Mouse (Mus musculus) left cerebral cortex, postnatal 14 days (tissue): ENCODE results near the gene Gm20388. TPM values are rescaled to one million over a fixed set of nuclear protein-coding genes. Genes with fewer than 3 reads are reported as not detected.
A peak's percentile ranks its signal among the peaks of the same experiment; 100 is the strongest.

Experiments used
- DNase-seq, 2 experiments: peaks; one replicate each; pipeline ENCODE4 v3.0.0; 2021 to 2022; ENCODE audit warnings: low spot score in 2 of 2, mixed read lengths in 1 of 2
- intact Hi-C: fragments of 180-260 bp; cut with DNase I; formaldehyde crosslinking; loops from one replicate; pipeline ENCODE4 v1.15.1; 2025
- total RNA-seq, 2 experiments: library from RNA; stranded (reverse); gene quantifications; 2 replicates each; pipeline ENCODE4 v1.2.3; 2021

Gm20388 gene
- total RNA-seq, 2 experiments from 2014 or later = 2.8 to 7.3 TPM

DNA sequence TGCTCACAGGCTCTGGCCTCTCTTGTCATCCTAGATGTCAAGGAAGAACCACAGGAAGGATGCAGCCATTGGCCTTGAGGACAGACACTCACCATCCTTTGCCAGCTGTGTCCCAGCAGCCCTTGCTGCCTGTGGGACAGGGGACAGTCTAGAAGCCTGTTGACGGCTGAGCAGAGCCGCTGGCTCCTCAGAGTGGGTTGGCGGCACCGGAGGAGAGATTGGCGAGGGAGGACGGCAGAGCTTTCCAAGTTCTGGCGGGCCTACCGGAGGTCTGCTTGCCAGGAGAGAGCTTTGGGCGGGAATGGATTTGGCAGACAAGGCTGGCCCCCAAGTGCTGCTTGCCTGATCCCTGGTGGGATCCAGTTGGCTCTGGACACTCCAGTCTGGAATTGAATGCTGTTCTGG, 483.2 kb downstream of the Gm20388 start:
- intact Hi-C loops = no loop called here

GRCm38 (mm10) chr8:120395892-120396291, 485.3 kb downstream of the Gm20388 start:
- intact Hi-C loops = no loop called here

More for the DNA sequence above, 483.2 kb downstream of the Gm20388 start:
- DNase-seq = peak; percentile 30 to 50

DNA sequence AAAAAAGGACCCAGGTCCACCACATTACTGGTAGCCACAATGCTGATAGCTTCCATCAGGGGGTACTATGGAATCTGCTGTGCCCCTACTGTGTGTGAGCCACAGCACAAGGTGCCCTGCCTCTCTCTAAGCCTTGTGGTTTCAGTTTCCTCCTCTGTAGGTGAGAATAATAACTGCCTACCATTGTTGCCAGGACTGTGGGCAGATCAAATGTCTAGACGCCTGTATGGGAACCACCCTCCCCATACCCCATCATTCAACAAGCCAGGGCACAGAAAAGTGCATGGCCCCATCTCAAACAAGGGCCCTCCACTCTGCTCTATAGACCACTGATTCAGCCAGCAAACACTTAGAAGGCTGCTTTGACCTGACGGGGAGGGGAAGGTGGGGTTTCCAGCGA, 486.1 kb downstream of the Gm20388 start:
- intact Hi-C loops = no loop called here

More at GRCm38 (mm10) chr8:120395892-120396291, 485.3 kb downstream of the Gm20388 start:
- DNase-seq = no peak

GRCm38 (mm10) chr8:120397444-120398411, 487.1 kb downstream of the Gm20388 start:
- peak in 1 of 2 experiments; percentile 41 for DNase-seq

More for the DNA sequence above, 486.1 kb downstream of the Gm20388 start:
- DNase-seq = no peak

GRCm38 (mm10) chr8:120399212-120399934, 488.7 kb downstream of the Gm20388 start:
- DNase-seq = peak in 1 of 2 experiments; percentile 37
- intact Hi-C loops = no loop called here

More at GRCm38 (mm10) chr8:120397444-120398411, 487.1 kb downstream of the Gm20388 start:
- intact Hi-C loops = no loop called here

- intact Hi-C loops = no loop called here
- DNase-seq = no peak
Measured at GRCm38 (mm10) chr8:120401216-120401615, 490.6 kb downstream of the Gm20388 start.

DNA sequence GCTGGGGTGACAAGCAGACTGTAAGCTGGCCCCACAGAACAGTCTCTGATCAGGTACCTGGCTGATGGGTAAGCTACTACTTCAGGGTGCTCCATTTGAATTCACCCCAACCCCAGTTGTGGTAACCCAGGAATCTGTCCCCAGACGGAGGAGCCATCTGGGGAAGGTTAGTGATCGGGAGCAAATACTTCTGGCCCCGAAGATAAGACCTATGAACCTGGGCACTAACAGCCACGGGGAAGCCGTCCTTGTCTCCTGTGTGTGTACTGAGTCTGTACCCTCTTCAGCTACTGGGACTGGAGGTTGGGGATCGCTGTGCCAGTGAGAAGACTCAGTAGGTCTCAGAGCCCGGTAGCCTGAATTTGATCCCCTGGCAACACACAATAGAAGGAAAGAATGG, 491.1 kb downstream of the Gm20388 start:
- no peak for DNase-seq
- intact Hi-C loops = no loop called here

DNA sequence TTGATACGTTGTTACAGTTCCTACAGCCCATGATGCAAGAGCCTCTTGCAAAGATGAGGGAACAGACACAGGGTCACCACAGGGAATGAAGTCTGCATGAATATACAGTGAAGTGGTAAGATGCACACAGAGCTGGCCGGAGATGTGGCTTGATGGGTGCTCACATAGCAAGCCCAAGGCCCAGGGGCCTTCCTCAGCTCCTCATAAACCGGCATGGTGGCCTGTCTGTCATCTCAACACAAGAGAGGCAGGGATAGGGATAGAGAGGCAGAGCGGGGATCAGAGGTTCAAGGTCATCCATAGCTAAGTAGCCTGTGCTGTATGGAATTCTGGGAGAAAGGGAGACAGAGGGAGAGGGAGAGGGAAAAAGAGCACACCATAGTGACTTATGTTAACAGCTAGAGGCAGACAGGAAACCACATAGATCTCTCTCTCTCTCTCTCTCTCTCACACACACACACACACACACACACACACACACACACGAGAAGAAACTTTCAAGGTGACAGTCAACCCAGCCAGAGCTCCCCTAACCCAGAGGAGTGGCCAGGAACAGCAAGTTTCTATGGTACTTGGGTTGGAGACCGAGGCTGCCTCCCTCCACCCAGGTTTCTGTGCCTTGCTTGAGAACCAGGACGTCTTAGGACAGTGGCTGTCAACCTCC, 493.1 kb downstream of the Gm20388 start:
- DNase-seq = no peak
- intact Hi-C loops = no loop called here

DNA sequence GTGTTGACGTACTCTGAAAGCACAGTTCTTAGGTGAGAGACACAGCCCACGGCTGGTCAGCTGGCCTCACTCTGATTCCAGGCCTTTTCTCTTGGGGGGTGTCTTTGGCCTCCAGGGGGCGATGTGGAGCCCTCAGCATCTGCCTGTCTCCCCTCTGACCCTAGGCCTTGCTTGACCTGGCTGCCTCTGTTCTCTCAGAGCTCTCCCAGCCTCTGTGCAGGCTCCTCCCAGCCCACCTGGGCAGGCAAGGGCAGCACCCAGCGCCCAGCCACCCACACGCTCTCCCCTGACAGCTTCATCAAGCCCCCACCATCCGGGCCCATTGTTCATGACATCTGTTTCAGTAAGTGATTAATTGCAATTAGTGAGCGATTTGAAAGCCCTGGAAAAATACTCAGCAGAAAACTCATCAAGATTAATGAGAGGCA, 494.0 kb downstream of the Gm20388 start:
- intact Hi-C loops = loop anchor here (5.0 kb wide), 1 partner anchor 128 kb away; no protein-coding TSS in a partner anchor

DNA sequence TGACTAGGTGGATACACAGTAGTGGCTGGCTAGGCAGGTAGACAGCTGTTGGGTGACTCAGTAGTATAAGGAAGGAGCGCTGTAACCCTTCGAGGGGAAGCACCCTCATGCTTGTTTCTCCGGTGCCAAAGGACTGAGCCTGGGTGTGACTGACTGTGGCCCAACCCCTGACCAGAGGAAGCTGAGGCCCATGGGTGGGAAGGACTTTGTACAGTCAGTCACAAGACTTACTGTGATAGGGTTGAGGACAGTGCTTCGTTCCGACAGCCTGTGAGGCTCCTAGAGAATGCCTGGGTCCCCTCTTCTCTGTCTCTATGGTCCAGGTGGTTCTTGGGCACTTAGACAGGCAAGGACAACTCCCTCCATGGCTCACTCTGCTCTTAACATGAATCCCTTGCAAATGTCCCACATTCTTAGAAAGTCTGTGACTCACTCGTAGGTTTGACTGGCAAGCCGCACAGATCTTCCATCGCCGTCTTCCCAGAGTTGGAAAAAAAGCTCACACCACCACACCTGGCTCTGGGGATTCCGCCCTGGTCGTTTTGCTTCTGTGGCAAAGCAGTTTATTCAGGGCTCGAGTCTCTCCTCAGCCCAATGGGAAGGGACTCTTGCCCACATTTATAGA, 495.5 kb downstream of the Gm20388 start:
- intact Hi-C loops = loop anchor here (5.0 kb wide), 1 partner anchor 126 kb away; no protein-coding TSS in a partner anchor
- DNase-seq = no peak

More for the DNA sequence above, 494.0 kb downstream of the Gm20388 start:
- no peak for DNase-seq

DNA sequence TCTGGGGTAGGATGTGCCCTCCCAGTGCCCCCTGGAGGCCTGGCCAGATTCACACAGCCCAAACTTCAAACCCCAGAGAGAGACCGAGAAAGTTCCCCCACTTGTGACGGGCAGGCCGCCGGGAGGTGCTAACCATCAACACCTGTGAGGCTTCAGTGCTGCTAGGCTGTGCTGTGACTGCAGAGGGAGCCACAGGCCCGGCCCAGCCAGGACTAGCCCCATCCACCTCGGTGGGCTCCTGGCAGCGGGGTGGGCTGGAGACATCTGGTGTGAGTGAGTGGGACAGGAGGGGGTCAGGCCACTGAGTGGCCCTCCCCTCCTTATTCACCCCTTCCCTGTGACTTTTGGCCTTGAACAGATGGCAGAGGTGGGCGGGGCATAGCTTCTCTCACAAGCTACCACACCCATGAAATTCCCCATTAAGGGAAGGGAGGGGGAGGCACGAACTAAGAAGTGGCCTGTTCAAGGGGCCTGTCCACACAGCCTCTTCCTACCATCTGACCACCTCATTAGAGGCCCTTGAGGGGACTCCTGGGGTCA, 497.1 kb downstream of the Gm20388 start:
- no peak for DNase-seq
- intact Hi-C loops = loop anchor here (5.0 kb wide), 1 partner anchor 125 kb away; no protein-coding TSS in a partner anchor

GRCm38 (mm10) chr8:120408241-120409215, 497.9 kb downstream of the Gm20388 start:
- no peak for DNase-seq
- intact Hi-C loops = loop anchor here (5.0 kb wide), 1 partner anchor 124 kb away; no protein-coding TSS in a partner anchor

GRCm38 (mm10) chr8:120409371-120410013, 498.9 kb downstream of the Gm20388 start:
- DNase-seq = no peak
- intact Hi-C loops = loop anchor here (5.0 kb wide), 2 partner anchors 78 to 123 kb away; no protein-coding TSS in a partner anchor

DNA sequence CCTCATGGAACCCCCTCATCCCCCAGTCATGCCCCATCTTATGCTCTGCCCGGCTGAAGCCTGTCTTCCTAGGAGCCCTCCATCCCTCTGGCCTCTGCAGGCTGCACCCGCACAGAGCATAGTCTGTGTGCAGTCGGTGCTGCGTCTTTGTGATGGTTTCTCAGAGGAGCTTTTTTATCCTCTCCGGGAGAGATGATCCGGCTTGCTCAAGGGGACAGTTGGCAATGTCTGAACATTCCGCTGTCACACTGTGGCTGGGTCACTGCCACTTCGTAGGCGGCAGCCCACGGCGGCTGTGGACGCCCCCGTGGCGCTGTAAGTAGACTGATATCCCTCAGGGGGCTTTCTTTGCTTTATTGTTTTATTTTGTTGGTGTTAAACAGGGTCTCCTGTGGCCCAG, 500.4 kb downstream of the Gm20388 start:
- peak in 1 of 2 experiments; percentile 40 for DNase-seq
- intact Hi-C loops = loop anchor here (5.0 kb wide), 1 partner anchor 76 kb away; no protein-coding TSS in a partner anchor

- no peak for DNase-seq
- intact Hi-C loops = loop anchor here (5.0 kb wide), 1 partner anchor 75 kb away; no protein-coding TSS in a partner anchor
Measured at GRCm38 (mm10) chr8:120411862-120412261, 501.2 kb downstream of the Gm20388 start.

DNA sequence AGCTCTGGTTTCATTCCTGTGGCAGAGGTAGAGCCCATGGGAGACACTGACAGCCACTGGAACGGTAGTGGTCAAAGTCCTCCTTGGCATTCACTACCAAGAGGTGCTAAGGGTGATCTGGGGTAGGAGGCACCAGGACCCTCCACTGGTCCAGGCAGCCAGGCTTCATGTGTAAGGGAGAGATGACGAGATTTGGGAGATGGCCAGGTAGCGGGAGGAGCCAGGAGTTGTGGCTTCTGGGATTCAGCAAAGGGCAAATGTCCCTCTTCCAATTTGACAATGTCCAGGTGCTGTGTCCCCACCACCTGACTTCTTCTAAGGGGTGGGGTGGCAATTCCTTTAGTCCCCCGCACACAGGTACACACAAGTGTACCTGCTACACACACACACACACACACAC, 501.7 kb downstream of the Gm20388 start:
- no peak for DNase-seq
- intact Hi-C loops = loop anchor here (5.0 kb wide), 1 partner anchor 75 kb away; no protein-coding TSS in a partner anchor
